Mouse (Mus musculus): ENCODE measurements at regions not wholly inside any gene's neighbourhood (a gene's known extent, or its start where the extent isn't known, plus 50 kb on each side); places are given as distances from the start of the nearest gene placed in this dataset.
A peak's percentile ranks its signal among the peaks of the same experiment; 100 is the strongest.

DNA sequence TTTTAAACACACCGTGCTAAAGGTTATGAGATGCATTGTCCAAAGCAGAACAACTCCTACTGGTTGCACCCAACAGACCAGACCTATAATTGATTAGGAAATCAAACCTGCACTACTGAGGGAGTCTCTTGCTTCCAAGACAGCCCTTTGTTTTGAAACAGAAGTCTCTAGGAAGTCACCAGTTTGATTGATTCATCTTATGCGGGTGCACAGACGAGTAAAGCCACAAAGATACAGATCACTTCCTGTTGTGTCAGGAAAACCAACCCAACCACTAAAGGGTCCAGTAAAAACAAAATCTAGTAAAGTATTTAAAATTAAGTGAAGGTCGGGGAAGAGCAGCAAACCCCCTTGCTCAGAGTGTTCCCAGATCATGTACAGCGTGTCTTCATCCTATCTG, 58.3 kb upstream of the N6amt1 start:
- no peak overlapping the region for H3K9ac ChIP-seq
- H3K9me3 ChIP-seq, result no peaks in the 10 kb centered on the region
- H3K27ac ChIP-seq, result no peak overlapping the region
- 91% methylated on average over 5 of the region's 5 CpGs for WGBS
- no peak overlapping the region for H3K4me3 ChIP-seq
- no peaks in the 10 kb centered on the region for H3K4me1 ChIP-seq
- no peaks in the 10 kb centered on the region for H3K27me3 ChIP-seq (replicated peaks)
- ATAC-seq (replicated peaks), result no peak
- H3K36me3 ChIP-seq (replicated peaks), result no peaks in the 10 kb centered on the region
- no peak overlapping the region for H3K4me2 ChIP-seq

DNA sequence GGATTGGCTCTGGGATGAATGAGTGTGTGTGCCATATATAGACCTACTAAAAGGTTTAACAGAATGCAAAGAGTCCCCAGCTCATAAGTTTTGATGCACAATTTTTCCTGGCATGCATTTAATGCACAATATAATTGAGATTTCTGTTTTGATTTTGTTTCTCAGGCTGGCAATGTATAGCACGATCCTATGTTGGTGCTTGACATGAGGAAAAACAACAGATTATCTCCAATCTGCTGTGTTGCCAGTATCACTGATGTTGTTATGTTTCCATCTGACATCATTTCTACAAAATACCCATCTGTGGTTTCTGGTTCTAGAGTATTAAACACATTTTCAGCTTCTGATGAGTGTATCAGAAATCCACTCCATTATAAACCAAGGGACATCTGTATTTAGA, 61.2 kb upstream of the N6amt1 start:
- no peak for ATAC-seq (replicated peaks)
- no peak overlapping the region for H3K9ac ChIP-seq
- no peaks in the 10 kb centered on the region for H3K4me1 ChIP-seq
- H3K4me2 ChIP-seq, result no peak overlapping the region
- H3K9me3 ChIP-seq, result no peaks in the 10 kb centered on the region
- no peaks in the 10 kb centered on the region for H3K36me3 ChIP-seq (replicated peaks)
- 91% methylated on average over 1 of the region's 1 CpGs for WGBS
- no peak overlapping the region for H3K4me3 ChIP-seq
- no peaks in the 10 kb centered on the region for H3K27me3 ChIP-seq (replicated peaks)
- H3K27ac ChIP-seq, result no peak overlapping the region

DNA sequence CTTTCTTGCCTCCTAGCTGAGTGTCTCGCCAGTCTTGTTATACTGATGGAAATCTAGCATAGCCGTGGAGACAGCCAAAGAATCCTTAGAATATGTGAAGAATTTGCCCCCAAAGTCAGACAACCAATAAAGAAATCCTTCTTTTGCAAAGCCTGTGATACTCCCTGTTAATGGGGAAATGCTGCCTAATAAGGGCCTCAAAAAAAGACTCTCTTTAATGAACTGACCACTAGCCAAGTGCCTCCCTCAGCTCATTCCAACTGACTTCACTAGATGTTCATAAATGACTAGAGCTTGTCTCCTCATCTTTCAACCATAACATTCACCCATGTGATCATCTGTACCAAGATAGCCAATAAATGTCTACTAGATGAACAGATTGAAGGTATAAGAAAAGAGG, 62.3 kb upstream of the N6amt1 start:
- 86% methylated on average over 2 of the region's 2 CpGs for WGBS
- no peak overlapping the region for H3K27ac ChIP-seq
- ATAC-seq (replicated peaks), result no peak
- H3K4me1 ChIP-seq, result no peaks in the 10 kb centered on the region
- H3K36me3 ChIP-seq (replicated peaks), result no peaks in the 10 kb centered on the region
- no peak overlapping the region for H3K9ac ChIP-seq
- H3K4me3 ChIP-seq, result no peak overlapping the region
- H3K27me3 ChIP-seq (replicated peaks), result no peaks in the 10 kb centered on the region
- no peaks in the 10 kb centered on the region for H3K9me3 ChIP-seq
- H3K4me2 ChIP-seq, result no peak overlapping the region

DNA sequence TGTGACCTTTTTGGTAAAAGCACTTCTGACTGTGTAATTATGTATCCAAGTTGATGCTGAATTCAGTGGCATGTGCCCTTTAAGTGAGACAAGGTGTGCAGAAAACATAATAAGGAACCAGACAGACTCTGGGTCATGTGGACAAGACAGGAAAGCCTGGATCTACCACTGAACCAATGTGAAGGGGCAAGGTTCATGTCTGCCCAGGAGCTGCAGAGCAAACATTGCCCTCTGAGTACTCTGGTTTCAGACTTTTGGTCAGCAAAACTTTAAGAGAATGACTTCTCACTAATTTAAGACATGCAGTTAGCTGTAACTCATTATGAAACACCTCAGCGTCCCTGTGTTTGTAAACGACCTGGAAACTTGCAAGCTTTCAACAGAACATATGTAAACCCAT, 68.3 kb upstream of the N6amt1 start:
- Histone ChIP-seq H3K36me3 (replicated peaks) (no peaks in the 10 kb centered on the region), H3K27ac (no peak overlapping the region), H3K27me3 (replicated peaks) (no peaks in the 10 kb centered on the region), H3K4me3 (no peak overlapping the region), H3K4me2 (no peak overlapping the region), H3K4me1 (no peaks in the 10 kb centered on the region), H3K9ac (no peak overlapping the region), H3K9me3 (no peaks in the 10 kb centered on the region)
- WGBS, result 89% methylated on average over 2 of the region's 2 CpGs
- ATAC-seq (replicated peaks), result no peak

DNA sequence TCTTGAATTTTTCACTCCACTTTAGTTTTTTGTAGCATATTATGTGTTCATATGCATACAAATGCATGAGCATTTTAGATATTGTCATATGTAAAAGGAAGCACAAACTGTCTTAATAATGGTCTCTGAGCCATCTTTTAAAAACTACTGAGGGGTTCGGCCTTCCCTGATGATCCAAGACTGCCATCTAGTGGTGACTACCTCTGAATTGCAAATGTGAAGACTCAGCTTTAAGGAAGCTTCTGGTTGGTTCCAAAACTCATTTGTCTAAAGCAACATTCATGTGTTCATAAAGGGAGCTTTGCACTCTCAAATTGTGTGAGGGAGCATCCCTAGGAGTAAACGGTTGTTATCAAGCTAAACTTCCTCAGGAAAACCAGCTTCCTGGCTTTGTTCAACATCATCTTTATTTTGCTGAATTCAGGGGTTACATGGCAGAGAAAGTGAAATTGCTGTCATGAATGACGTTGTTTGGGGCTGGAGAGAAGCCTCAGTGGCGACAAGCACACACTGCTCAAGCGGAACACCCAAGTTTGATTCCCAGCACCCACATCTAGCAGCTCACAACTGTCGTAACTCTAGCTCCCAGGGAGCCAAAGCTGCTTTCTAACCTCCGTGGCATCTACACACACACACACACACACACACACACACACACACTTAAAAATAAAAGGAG, 69.0 kb upstream of the N6amt1 start:
- Histone ChIP-seq H3K36me3 (replicated peaks) (no peaks in the 10 kb centered on the region), H3K4me2 (no peak overlapping the region), H3K9me3 (no peaks in the 10 kb centered on the region), H3K27ac (no peak overlapping the region), H3K4me3 (no peak overlapping the region), H3K27me3 (replicated peaks) (no peaks in the 10 kb centered on the region), H3K9ac (no peak overlapping the region), H3K4me1 (no peaks in the 10 kb centered on the region)
- ATAC-seq (replicated peaks), result no peak
- WGBS, result 62% methylated on average over 7 of the region's 7 CpGs

DNA sequence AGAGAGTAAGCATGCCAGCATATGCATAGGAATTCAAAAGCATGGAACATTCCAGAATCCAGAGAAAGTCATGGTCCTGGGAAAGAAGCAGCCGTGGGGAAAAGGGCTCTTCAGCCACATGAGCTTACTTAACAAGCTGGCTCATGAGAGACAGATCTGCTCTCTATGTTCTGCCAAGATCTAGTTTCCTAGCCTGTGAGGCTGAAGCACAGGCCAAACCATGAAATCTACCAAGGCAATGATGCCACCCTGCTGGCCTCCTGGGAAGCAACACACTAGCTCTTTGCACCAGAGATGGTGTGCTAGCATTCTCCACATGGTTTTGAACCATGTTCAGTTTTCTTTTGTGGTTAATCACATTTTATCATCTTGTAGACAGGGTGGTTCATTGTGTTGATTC, 75.5 kb upstream of the N6amt1 start:
- Histone ChIP-seq H3K9ac (no peak overlapping the region), H3K9me3 (no peaks in the 10 kb centered on the region), H3K4me1 (no peaks in the 10 kb centered on the region), H3K27me3 (replicated peaks) (no peaks in the 10 kb centered on the region), H3K4me2 (no peak overlapping the region), H3K36me3 (replicated peaks) (no peaks in the 10 kb centered on the region), H3K4me3 (no peak overlapping the region), H3K27ac (no peak overlapping the region)
- WGBS, result 91% methylated on average over 1 of the region's 1 CpGs
- ATAC-seq (replicated peaks), result no peak

DNA sequence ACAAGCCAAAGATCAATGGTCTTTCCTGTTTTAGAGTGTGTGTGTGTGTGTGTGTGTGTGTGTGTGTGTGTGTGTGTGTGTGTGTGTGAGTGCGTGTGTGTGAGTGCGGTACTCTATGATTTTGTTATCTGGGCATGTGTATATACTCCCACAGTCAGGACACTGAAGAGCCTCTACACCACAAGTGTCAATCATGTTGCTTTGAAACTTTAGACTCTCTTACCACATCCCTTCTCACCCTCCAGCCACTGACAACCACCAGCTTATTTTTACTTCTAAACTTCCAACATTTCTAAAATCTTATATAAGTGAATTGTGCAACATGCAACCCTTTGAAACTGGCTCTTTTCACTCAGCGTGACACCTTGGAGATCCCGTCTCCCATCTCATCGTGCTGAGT, 81.6 kb upstream of the N6amt1 start:
- H3K4me3 ChIP-seq, result no peak overlapping the region
- 95% methylated on average over 5 of the region's 5 CpGs for WGBS
- no peak overlapping the region for H3K4me2 ChIP-seq
- no peaks in the 10 kb centered on the region for H3K27me3 ChIP-seq (replicated peaks)
- no peaks in the 10 kb centered on the region for H3K4me1 ChIP-seq
- H3K9ac ChIP-seq, result no peak overlapping the region
- ATAC-seq (replicated peaks), result no peak
- no peaks in the 10 kb centered on the region for H3K36me3 ChIP-seq (replicated peaks)
- no peaks in the 10 kb centered on the region for H3K9me3 ChIP-seq
- H3K27ac ChIP-seq, result no peak overlapping the region

DNA sequence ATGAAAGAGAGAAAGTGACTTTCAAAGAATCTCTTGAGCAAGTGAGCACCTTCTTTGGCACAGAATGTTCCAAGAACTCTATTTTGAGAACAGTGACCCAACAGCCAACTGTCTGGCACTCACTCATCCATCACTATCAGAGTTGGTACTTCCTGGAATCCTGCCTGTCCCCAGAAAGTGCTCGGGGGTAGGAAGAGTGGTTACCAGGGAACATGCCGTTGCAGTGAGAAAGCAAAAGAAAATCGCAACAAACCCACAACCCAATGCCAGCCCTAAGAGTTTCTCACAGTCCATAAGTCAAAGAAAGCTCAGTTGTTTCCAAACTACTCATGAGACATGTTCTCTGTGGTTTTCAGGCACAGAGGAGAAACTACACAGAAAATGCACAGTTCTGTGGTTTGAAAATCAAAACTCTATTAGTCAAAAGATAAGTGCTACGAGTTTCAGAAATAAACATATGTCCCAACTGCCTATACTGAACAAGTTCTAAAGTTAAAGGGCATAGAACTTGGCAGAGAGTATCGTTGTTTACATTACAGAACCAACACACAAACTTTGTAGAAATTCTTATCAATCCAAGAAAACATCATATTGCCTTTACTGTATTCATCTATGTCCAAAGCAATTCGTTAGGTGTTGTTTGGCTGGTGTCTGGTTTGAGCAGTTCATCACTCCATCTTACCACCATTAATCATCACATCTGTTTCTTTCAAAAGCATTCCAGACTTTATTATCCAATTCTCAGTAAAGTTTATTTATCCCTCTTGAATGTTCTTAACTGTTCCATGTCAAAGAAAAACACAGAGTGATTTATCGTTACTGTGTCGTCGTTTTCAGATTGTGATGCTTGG, 85.8 kb upstream of the N6amt1 start:
- Histone ChIP-seq H3K4me3 (no peak overlapping the region), H3K4me2 (no peak overlapping the region), H3K9ac (no peak overlapping the region), H3K36me3 (replicated peaks) (no peaks in the 10 kb centered on the region), H3K27me3 (replicated peaks) (no peaks in the 10 kb centered on the region), H3K27ac (no peak overlapping the region), H3K9me3 (no peaks in the 10 kb centered on the region), H3K4me1 (no peaks in the 10 kb centered on the region)
- ATAC-seq (replicated peaks), result no peak
- 91% methylated on average over 9 of the region's 9 CpGs for WGBS

DNA sequence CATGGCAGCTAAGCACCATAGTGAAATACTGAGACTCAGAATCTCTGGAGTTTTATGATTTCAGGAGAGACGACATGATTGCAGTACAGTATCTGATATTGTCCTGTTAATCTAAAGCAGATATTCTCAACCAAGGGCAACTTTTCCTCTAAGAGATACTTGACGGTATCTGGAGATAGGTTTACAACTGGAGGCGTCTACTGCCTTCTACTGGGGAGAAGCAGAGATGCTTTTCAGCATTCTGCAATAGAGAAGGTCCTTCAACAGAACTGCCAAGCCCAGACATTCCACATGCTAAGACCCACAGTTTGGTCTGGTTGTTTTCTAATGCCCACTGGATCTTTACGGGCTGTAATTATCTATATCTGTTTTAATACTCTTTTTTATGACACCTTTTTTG, 86.5 kb upstream of the N6amt1 start:
- no peaks in the 10 kb centered on the region for H3K4me1 ChIP-seq
- no peak overlapping the region for H3K4me2 ChIP-seq
- H3K9ac ChIP-seq, result no peak overlapping the region
- ATAC-seq (replicated peaks), result no peak
- WGBS, result 92% methylated on average over 4 of the region's 4 CpGs
- H3K36me3 ChIP-seq (replicated peaks), result no peaks in the 10 kb centered on the region
- H3K4me3 ChIP-seq, result no peak overlapping the region
- H3K9me3 ChIP-seq, result no peaks in the 10 kb centered on the region
- H3K27ac ChIP-seq, result no peak overlapping the region
- H3K27me3 ChIP-seq (replicated peaks), result no peaks in the 10 kb centered on the region

DNA sequence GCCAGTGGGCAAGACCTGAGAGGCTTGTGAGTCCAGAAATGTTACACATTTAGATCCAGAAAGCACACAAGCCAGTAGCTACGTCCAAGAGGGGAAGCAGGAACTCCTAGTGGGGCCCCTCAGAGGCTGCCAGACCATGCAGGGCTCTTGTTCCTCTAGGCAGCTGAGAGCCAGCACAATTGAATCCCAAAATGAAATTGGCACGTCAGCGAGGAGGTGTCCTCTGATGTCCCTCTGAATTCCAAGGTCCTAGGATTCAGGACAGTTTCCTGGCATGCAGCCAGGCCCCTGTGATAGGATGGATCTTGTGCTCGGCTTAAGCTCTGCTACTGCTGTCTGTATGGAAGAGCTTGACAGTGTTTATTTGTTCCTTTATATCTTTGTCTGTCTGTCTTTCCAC, 90.4 kb upstream of the N6amt1 start:
- Histone ChIP-seq H3K27me3 (replicated peaks) (no peaks in the 10 kb centered on the region), H3K36me3 (replicated peaks) (no peaks in the 10 kb centered on the region), H3K4me2 (no peak overlapping the region), H3K27ac (no peak overlapping the region), H3K4me3 (no peak overlapping the region), H3K9ac (no peak overlapping the region), H3K4me1 (no peaks in the 10 kb centered on the region), H3K9me3 (no peaks in the 10 kb centered on the region)
- WGBS, result 35% methylated on average over 4 of the region's 4 CpGs
- ATAC-seq (replicated peaks), result peak; percentile 66; the same call in 1 of the 2 replicates

DNA sequence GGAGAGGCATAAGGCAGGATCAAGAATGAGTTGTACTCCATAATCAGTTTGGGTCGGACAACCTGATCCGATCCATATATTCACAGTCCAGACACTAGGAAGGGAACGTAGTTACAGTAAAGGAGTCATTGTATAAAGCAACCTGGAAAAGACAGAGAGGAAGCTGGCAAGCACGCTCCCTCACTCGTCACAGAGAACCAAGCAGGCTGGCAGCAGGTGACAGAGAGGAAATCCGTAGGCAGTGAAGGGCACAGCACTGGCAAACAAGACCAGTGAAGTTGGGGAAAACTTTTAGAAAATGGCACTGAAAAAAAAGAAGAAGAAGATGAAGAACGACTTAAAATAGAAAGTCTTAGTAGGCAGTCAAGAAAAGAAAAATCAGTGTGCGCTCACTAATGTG, 90.9 kb upstream of the N6amt1 start:
- no peaks in the 10 kb centered on the region for H3K4me1 ChIP-seq
- no peaks in the 10 kb centered on the region for H3K36me3 ChIP-seq (replicated peaks)
- H3K4me2 ChIP-seq, result no peak overlapping the region
- no peak for ATAC-seq (replicated peaks)
- no peak overlapping the region for H3K4me3 ChIP-seq
- H3K9ac ChIP-seq, result no peak overlapping the region
- no peaks in the 10 kb centered on the region for H3K9me3 ChIP-seq
- H3K27me3 ChIP-seq (replicated peaks), result no peaks in the 10 kb centered on the region
- WGBS, result 85% methylated on average over 8 of the region's 8 CpGs
- no peak overlapping the region for H3K27ac ChIP-seq

DNA sequence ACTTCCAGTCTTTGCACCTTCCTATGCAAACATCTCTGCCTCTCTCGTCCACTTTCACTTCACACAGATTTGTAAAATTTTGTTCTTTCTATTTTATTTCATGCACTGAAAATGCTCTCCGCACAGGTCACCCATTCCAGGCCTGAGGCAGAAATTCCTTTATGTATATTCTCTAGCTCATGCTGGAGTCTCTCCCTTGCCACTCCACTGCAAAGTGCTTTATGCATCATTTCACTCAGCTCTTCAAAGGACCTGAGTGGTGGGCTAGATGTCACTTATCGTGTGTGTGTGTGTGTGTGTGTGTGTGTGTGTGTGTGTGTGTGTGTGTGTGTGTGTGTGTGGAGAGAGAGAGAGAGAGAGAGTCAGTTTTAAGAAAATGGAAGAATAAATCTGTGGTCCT, 91.5 kb upstream of the N6amt1 start:
- no peaks in the 10 kb centered on the region for H3K27me3 ChIP-seq (replicated peaks)
- H3K9ac ChIP-seq, result no peak overlapping the region
- WGBS, result 66% methylated on average over 3 of the region's 3 CpGs
- no peak for ATAC-seq (replicated peaks)
- H3K4me2 ChIP-seq, result no peak overlapping the region
- H3K36me3 ChIP-seq (replicated peaks), result no peaks in the 10 kb centered on the region
- H3K4me3 ChIP-seq, result no peak overlapping the region
- no peaks in the 10 kb centered on the region for H3K9me3 ChIP-seq
- H3K4me1 ChIP-seq, result no peaks in the 10 kb centered on the region
- H3K27ac ChIP-seq, result no peak overlapping the region

DNA sequence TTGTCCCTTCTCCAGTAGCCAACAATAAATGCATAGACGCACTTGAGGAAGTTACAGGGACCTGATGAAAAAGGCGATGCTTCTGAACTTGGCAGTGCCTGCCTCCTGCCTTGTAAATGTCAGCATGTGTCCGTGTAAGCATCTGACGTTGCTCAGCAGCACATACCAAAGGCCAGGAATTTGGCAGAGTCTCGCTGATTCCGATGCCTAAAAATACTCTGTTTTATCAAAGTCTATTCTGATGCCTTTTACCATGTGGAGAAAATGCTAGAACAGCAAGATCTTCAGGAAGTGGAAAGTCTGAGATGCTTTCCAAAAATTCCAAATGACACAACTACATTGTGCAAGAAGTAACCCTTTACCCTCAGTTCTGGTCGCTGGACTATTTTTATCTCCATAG, 92.5 kb upstream of the N6amt1 start:
- no peaks in the 10 kb centered on the region for H3K9me3 ChIP-seq

More for the DNA sequence above, 92.5 kb upstream of the N6amt1 start:
- Histone ChIP-seq H3K4me1 (no peaks in the 10 kb centered on the region), H3K4me3 (no peak overlapping the region), H3K27me3 (replicated peaks) (no peaks in the 10 kb centered on the region), H3K9ac (no peak overlapping the region), H3K4me2 (no peak overlapping the region), H3K27ac (no peak overlapping the region), H3K36me3 (replicated peaks) (no peaks in the 10 kb centered on the region)
- 70% methylated on average over 7 of the region's 7 CpGs for WGBS
- no peak for ATAC-seq (replicated peaks)

Data from midbrain, embryonic 15.5 days (tissue).